Mouse (Mus musculus) ZHBTc4 (cell line): Measurements from ENCODE around the gene Arrdc1.

Experiments
- DNase-seq: peaks from one replicate; pipeline ENCODE4 v3.0.0-alpha.2; 2011; ENCODE audit warnings: low read depth, low spot score

Arrdc1 gene

GRCm38 (mm10) chr2:24925284-24925683, 9.8 kb downstream of the Arrdc1 start:
- DNase-seq: no peak

- peak; percentile 39 for DNase-seq
Observed at GRCm38 (mm10) chr2:24923561-24923960, 11.5 kb downstream of the Arrdc1 start.

DNA sequence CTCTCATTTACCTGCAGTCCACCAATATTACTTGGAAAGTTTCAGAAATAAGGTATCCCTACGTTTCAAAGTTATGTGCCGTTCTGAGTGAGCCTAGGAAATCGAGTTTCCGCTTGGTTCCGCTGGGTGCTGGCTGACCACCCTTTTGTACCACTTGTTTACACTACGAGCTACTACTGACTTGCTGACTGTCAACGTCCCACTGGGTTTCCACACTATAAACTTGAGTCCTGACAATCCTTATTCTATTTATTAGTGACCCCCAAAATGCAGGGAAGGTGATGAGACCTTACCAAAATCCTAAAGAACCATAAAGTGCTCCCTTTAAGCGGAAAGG, 15.2 kb downstream of the Arrdc1 start:
- DNase-seq: no peak

GRCm38 (mm10) chr2:24918930-24919838, 15.9 kb downstream of the Arrdc1 start, which contains the start of gene Ehmt1:
Gene Ehmt1, minus strand, starts transcription at chr2:24919614.
- DNase-seq: peak; percentile 95

GRCm38 (mm10) chr2:24914762-24915161, 20.3 kb downstream of the Arrdc1 start:
- DNase-seq: peak; percentile 18

DNA sequence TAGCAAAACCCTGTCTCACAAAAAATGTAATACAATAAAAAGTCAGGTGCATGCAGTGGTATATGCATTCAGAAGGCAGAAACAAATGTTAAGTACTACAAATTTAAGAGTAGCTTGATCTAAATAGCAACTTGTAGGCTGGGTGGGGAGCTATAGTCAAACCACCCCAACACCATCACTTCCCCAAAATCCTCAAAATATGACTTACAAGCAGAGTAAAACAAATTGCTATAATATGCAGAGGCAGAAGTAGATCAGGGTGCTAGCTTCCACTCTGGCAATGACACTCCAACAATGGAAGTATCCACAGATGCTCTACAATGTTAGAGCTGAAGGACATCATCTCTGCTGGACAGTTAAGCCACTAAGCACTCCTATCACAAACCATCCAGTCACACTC, 22.5 kb downstream of the Arrdc1 start:
- no peak for DNase-seq

DNA sequence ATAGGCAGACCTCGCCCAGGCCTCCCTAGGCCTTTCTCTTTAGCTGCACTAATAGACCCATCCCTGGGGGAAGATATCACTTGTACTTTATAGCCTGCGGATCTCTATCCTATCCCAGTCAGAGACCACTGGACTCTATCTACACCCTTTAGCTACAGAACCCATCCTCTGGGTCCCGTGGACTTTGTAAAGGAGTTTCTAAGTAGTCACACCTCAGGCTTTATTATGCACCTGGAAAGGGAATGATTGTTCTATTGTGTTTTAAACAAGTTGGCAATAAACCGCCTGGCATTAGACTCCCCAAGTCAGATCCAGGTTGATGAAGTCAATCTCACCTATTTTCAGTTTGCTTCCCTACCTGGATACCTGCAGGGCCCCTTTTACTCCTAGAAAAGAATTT, 22.9 kb downstream of the Arrdc1 start:
- peak; percentile 78 for DNase-seq

GRCm38 (mm10) chr2:24910481-24910880, 24.6 kb downstream of the Arrdc1 start:
- DNase-seq: peak; percentile 51

- no peak for DNase-seq
Observed at GRCm38 (mm10) chr2:24905653-24906155, 29.3 kb downstream of the Arrdc1 start.

- no peak for DNase-seq
Observed at GRCm38 (mm10) chr2:24904823-24905652, 30.0 kb downstream of the Arrdc1 start.

DNA sequence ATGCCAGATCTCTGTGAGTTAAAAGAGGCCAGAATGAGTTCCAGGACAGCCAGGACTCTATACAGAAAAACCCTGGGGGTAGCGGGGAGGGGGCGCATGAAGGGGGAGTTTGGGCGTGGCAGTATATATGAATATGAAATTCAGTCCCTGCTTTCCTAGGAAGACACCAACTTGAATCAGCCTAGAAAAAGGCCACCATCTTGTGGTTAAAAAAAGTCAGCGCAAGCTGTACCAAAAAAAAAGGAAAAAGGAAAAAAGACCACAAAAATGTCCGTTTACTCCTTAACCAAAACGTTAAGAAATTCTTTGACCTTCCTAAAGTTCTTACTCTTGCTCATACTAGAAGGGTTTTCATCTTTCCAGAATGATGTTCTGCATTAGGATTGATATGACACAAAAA, 32.1 kb downstream of the Arrdc1 start:
- no peak for DNase-seq

DNA sequence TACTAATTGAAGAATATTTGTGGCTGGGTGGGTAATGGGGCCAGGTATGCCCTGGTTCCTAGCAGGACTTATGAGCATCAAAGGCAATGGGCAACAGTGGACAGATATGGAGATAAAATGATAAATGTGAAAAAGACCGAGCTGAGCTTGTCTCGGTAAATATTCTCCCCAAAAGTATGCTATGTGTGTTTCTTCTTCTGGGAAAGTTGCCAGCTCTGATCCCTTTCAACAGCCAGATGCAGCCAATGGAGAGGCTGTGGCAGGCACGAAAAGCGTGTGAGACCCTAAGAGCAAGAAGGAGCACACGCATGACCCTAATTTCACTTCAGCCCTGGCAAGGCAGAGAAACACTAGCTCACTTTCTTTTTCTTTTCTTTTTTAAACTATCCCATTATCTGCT, 34.0 kb downstream of the Arrdc1 start:
- no peak for DNase-seq

GRCm38 (mm10) chr2:24899292-24899691, 35.8 kb downstream of the Arrdc1 start:
- DNase-seq: no peak

GRCm38 (mm10) chr2:24896761-24897160, 38.3 kb downstream of the Arrdc1 start:
- DNase-seq: no peak

GRCm38 (mm10) chr2:24894211-24894610, 40.8 kb downstream of the Arrdc1 start:
- DNase-seq: no peak

DNA sequence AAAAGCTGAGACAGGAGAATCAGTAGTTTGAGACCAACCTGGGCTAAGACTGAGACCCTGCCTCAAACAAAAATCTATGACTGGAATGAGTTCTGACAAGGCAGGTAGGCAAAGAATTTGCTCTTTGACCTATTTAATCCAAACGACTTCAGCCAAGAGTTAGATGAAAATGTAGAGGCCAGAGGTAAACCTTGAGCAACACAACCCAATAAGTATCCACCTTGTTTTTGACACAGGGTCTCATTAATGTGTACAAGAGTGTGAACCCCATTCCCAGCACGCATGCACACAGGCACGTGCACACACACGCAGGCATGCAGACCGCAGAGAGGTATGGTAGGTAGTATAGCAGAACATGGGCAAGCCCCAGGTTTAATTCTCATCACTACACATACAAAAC, 42.7 kb downstream of the Arrdc1 start:
- no peak for DNase-seq

GRCm38 (mm10) chr2:24890541-24891447, 44.3 kb downstream of the Arrdc1 start:
- DNase-seq: no peak

DNA sequence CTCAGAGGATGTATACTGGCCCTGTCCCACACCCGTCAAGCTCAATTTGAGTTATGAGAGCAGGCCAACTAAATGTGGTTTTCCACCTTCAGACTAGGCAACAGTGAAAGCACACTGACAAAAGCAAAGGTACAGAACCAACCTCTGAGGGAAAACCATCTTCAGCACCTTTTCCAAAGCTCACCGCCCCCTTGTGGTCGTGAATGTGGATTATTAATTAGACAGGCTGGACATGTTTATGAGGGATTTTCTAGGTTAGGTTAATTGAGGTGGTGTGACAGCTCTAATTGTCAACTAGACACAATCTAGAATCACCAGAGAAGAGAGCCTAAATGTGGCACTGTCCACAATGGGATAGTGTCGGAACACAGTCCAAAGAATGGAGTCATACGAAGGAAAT, 46.2 kb downstream of the Arrdc1 start:
- peak; percentile 48 for DNase-seq

- DNase-seq: no peak
Observed at GRCm38 (mm10) chr2:24880686-24881085, 54.4 kb downstream of the Arrdc1 start.
